Mouse (Mus musculus): ENCODE results near the gene Zp3.

- TF ChIP-seq CTCF (IDR thresholded peaks at IDR 0.05; ENCODE audit: borderline replicate concordance, extremely low read depth, insufficient read depth, insufficient read length) = no peak
- no peak for TF ChIP-seq POLR2A (IDR thresholded peaks at IDR 0.05; ENCODE audit: borderline replicate concordance, extremely low read depth, insufficient read depth, insufficient read length, poor library complexity, severe bottlenecking)
These were observed 39.3 kb upstream of the Zp3 start for GRCm38 (mm10) chr5:135940587-135940986.
